Mouse (Mus musculus) limb, embryonic 14.5 days (tissue): Measurements from ENCODE around the gene Rsph6a. TPM values are rescaled to one million over a fixed set of nuclear protein-coding genes. Genes with fewer than 3 reads are reported as not detected.

ENCODE experiments used
- ATAC-seq: fragments of 200-750 bp; cut with Nextera tagmentation; 2 replicates; pipeline ENCODE4 v1.8.0; 2017; ENCODE audit warnings: low read depth, moderate number of reproducible peaks, moderate TSS enrichment; ENCODE audit not compliant: low FRiP score
- DNase-seq: peaks from one replicate; pipeline ENCODE4 v3.0.0-alpha.2; 2015; ENCODE audit warnings: low spot score
- H3K27ac ChIP-seq: fragments of 300-500 bp; sonication (generic); replicated peaks from 2 replicates; pipeline ENCODE4 v1.5.1; 2014; ENCODE audit warnings: low read depth, mild to moderate bottlenecking, low read length, moderate library complexity, mixed read lengths
- H3K27me3 ChIP-seq: fragments of 300-500 bp; sonication (generic); 2 replicates; pipeline ENCODE4 v1.6.1; 2014; ENCODE audit warnings: low read length, mixed read lengths; ENCODE audit not compliant: control insufficient read depth, insufficient read depth
- H3K36me3 ChIP-seq: fragments of 300-500 bp; sonication (generic); 2 replicates; pipeline ENCODE4 v1.6.1; 2014; ENCODE audit warnings: mild to moderate bottlenecking, low read length, moderate library complexity, mixed read lengths; ENCODE audit not compliant: control insufficient read depth, insufficient read depth
- H3K4me1 ChIP-seq: fragments of 300-500 bp; sonication (generic); 2 replicates; pipeline ENCODE4 v1.6.1; 2014; ENCODE audit warnings: antibody characterized with exemption, low read length, mixed read lengths; ENCODE audit not compliant: control insufficient read depth, insufficient read depth
- H3K4me2 ChIP-seq: fragments of 300-500 bp; sonication (generic); replicated peaks from 2 replicates; pipeline ENCODE4 v1.6.1; 2014; ENCODE audit warnings: low read depth, mild to moderate bottlenecking, low read length, moderate library complexity; ENCODE audit not compliant: severe bottlenecking
- H3K4me3 ChIP-seq: fragments of 300-500 bp; sonication (generic); replicated peaks from 2 replicates; pipeline ENCODE4 v1.5.1; 2014; ENCODE audit warnings: low read length
- H3K9ac ChIP-seq: fragments of 300-500 bp; sonication (generic); 2 replicates; pipeline ENCODE4 v1.6.1; 2014; ENCODE audit warnings: mild to moderate bottlenecking, low read depth, low read length, moderate library complexity; ENCODE audit not compliant: severe bottlenecking
- H3K9me3 ChIP-seq: fragments of 300-500 bp; sonication (generic); 2 replicates; pipeline ENCODE4 v1.6.1; 2016; ENCODE audit warnings: low read length; ENCODE audit not compliant: control insufficient read depth
- POLR2A ChIP-seq: fragments of 200-500 bp; IDR thresholded peaks from 2 replicates; pipeline ENCODE4 v1.8.0; 2012; ENCODE audit warnings: inconsistent platforms, mild to moderate bottlenecking, moderate library complexity, borderline replicate concordance; ENCODE audit not compliant: insufficient read depth, insufficient read length; ENCODE audit errors: extremely low read depth
- WGBS: fragments of 180-500 bp; shearing (Covaris S2); extraction: QIAGEN DNeasy Blood & Tissue Kit; methylation state at CpG from one replicate; pipeline ENCODE4 v1.1.7; 2014; 5-methylcytosine and 5-hydroxymethylcytosine counted together
- polyA plus RNA-seq, 2 experiments: library from polyadenylated mRNA; depleted of rRNA in 1 of 2; stranded (reverse) in 1 of 2; unstranded in 1 of 2; fragments of >200 nt; fragmentation: Nextera tagmentation in 1 of 2; extraction: Ambion mirVana in 1 of 2; gene quantifications; 2 replicates each; pipeline versions ENCODE4 v1.2.1 to v1.2.3; 2012 to 2014

Gene Rsph6a
- polyA plus RNA-seq, 2 experiments, result 0.04 TPM; not detected in 1

- DNase-seq, result peak; percentile 99
- Histone ChIP-seq H3K36me3 (peaks cover 30% of the 10 kb centered on the region), H3K27me3 (no peaks in the 10 kb centered on the region), H3K4me1 (peaks cover 13% of the 10 kb centered on the region), H3K9me3 (no peaks in the 10 kb centered on the region), H3K27ac (peak within 1 kb of the TSS; percentile 82), H3K9ac (peak within 1 kb of the TSS; percentile 94), H3K4me2 (peak within 1 kb of the TSS; percentile 87), H3K4me3 (peak within 1 kb of the TSS; percentile 94)
- WGBS, result under 1% methylated on average over 58 of the region's 91 CpGs
- TF ChIP-seq POLR2A, result peak; percentile 81; the same call in 1 of the 2 replicates
- ATAC-seq, result peak; percentile 99
Measured at GRCm38 (mm10) chr7:19075723-19076585, 21.5 kb downstream of the Rsph6a start, which contains the start of gene Dmwd. Gene Dmwd (plus strand): TSS chr7:19076227.

GRCm38 (mm10) chr7:19076586-19076991 is 22.1 kb downstream of the Rsph6a start:
- Histone ChIP-seq H3K9me3 (no peaks in the 10 kb centered on the region), H3K36me3 (peaks cover 37% of the 10 kb centered on the region), H3K27me3 (no peaks in the 10 kb centered on the region), H3K4me1 (peaks cover 13% of the 10 kb centered on the region), H3K9ac (peak overlapping the region; percentile 94), H3K27ac (peak overlapping the region; percentile 82), H3K4me2 (peak overlapping the region; percentile 87), H3K4me3 (peak overlapping the region; percentile 94)
- DNase-seq, result no peak
- TF ChIP-seq POLR2A, result no peak
- WGBS, result 0% methylated on average over 21 of the region's 22 CpGs
- no peak for ATAC-seq

GRCm38 (mm10) chr7:19077761-19078160 is 23.3 kb downstream of the Rsph6a start:
- Histone ChIP-seq H3K4me1 (peaks cover 14% of the 10 kb centered on the region), H3K27ac (no peak overlapping the region), H3K9me3 (no peaks in the 10 kb centered on the region), H3K36me3 (peaks cover 48% of the 10 kb centered on the region), H3K4me2 (peak overlapping the region; percentile 87; the same call in 1 of the 2 replicates), H3K4me3 (peak overlapping the region; percentile 94), H3K9ac (peak overlapping the region; percentile 94; the same call in 1 of the 2 replicates), H3K27me3 (no peaks in the 10 kb centered on the region)
- DNase-seq, result no peak
- WGBS, result 75% methylated on average over 14 of the region's 14 CpGs
- ATAC-seq, result no peak
- no peak for TF ChIP-seq POLR2A

GRCm38 (mm10) chr7:19078732-19079131 is 24.2 kb downstream of the Rsph6a start:
- DNase-seq (no peak), ATAC-seq (no peak)
- no peak overlapping the region for H3K4me3 ChIP-seq
- no peaks in the 10 kb centered on the region for H3K27me3 ChIP-seq
- 85% methylated on average over 3 of the region's 3 CpGs for WGBS
- H3K9ac ChIP-seq, result no peak overlapping the region
- no peaks in the 10 kb centered on the region for H3K9me3 ChIP-seq
- no peak for TF ChIP-seq POLR2A
- H3K4me2 ChIP-seq, result no peak overlapping the region
- peaks cover 52% of the 10 kb centered on the region for H3K36me3 ChIP-seq
- no peak overlapping the region for H3K27ac ChIP-seq
- peaks cover 24% of the 10 kb centered on the region for H3K4me1 ChIP-seq

GRCm38 (mm10) chr7:19080451-19080950 is 26.0 kb downstream of the Rsph6a start:
- no peak overlapping the region for H3K4me3 ChIP-seq
- 87% methylated on average over 19 of the region's 19 CpGs for WGBS
- no peak overlapping the region for H3K27ac ChIP-seq
- H3K4me1 ChIP-seq, result peaks cover 35% of the 10 kb centered on the region
- no peaks in the 10 kb centered on the region for H3K9me3 ChIP-seq
- no peaks in the 10 kb centered on the region for H3K27me3 ChIP-seq
- H3K4me2 ChIP-seq, result no peak overlapping the region
- TF ChIP-seq POLR2A, result no peak
- H3K9ac ChIP-seq, result no peak overlapping the region
- ATAC-seq, result no peak
- H3K36me3 ChIP-seq, result peaks cover 58% of the 10 kb centered on the region
- no peak for DNase-seq
